Mouse (Mus musculus) stomach, embryonic 15.5 days (tissue): ENCODE results near the gene Slc30a9. TPM values are rescaled to one million over a fixed set of nuclear protein-coding genes. Genes with fewer than 3 reads are reported as not detected.
A peak's percentile ranks its signal among the peaks of the same experiment; 100 is the strongest.

Experiments used
- ATAC-seq: fragments of 200-750 bp; cut with Nextera tagmentation; 2 replicates; pipeline ENCODE4 v1.8.0; 2017; ENCODE audit warnings: low read depth, moderate number of reproducible peaks, moderate TSS enrichment; ENCODE audit not compliant: insufficient read depth, low FRiP score
- H3K27ac ChIP-seq: fragments of 300-500 bp; sonication (generic); 2 replicates; pipeline ENCODE4 v1.5.1; 2015; ENCODE audit warnings: mild to moderate bottlenecking, inconsistent platforms
- H3K27me3 ChIP-seq: fragments of 300-500 bp; sonication (generic); replicated peaks from 2 replicates; pipeline ENCODE4 v1.6.1; 2015; ENCODE audit warnings: inconsistent platforms
- H3K36me3 ChIP-seq: fragments of 300-500 bp; sonication (generic); 2 replicates; pipeline ENCODE4 v1.6.1; 2015; ENCODE audit warnings: inconsistent platforms
- H3K4me1 ChIP-seq: fragments of 300-500 bp; sonication (generic); 2 replicates; pipeline ENCODE4 v1.6.1; 2015; ENCODE audit warnings: inconsistent platforms
- H3K4me2 ChIP-seq: fragments of 300-500 bp; sonication (generic); 2 replicates; pipeline ENCODE4 v1.6.1; 2015; ENCODE audit warnings: mild to moderate bottlenecking, inconsistent platforms
- H3K4me3 ChIP-seq: fragments of 300-500 bp; sonication (generic); replicated peaks from 2 replicates; pipeline ENCODE4 v1.5.1; 2015; ENCODE audit warnings: inconsistent platforms
- H3K9ac ChIP-seq: fragments of 300-500 bp; sonication (generic); 2 replicates; pipeline ENCODE4 v1.6.1; 2015; ENCODE audit warnings: inconsistent platforms
- H3K9me3 ChIP-seq: fragments of 300-500 bp; sonication (generic); 2 replicates; pipeline ENCODE4 v1.6.1; 2016; ENCODE audit warnings: inconsistent platforms
- WGBS: fragments of 180-500 bp; shearing (Covaris S2); methylation state at CpG from one replicate; pipeline ENCODE4 v1.1.7; 2015; 5-methylcytosine and 5-hydroxymethylcytosine counted together
- polyA plus RNA-seq: library from polyadenylated mRNA; unstranded; fragments of >200 nt; fragmentation: Nextera tagmentation; extraction: Ambion mirVana; gene quantifications from 2 replicates; pipeline ENCODE4 v1.2.1, GENCODE M21; 2015

Slc30a9 gene
- 88.2 and 91.1 TPM in 2 replicates for polyA plus RNA-seq

- Histone ChIP-seq H3K27ac (peak within 1 kb of the TSS; percentile 81), H3K9ac (peak within 1 kb of the TSS; percentile 95), H3K4me2 (peak within 1 kb of the TSS; percentile 65), H3K4me1 (no peaks in the 10 kb centered on the region), H3K4me3 (peak within 1 kb of the TSS; percentile 97), H3K36me3 (0 out of 2 replicates have a peak, but pooled peaks cover 3% of the 10 kb centered on the region), H3K27me3 (no peaks in the 10 kb centered on the region), H3K9me3 (no peaks in the 10 kb centered on the region)
- ATAC-seq, result peak; percentile 96
- WGBS, result under 1% methylated on average over 79 of the region's 83 CpGs
These were observed at the start of gene Slc30a9 for GRCm38 (mm10) chr5:67306698-67307521. Slc30a9 (plus strand) TSS chr5:67306955.

GRCm38 (mm10) chr5:67258473-67258872, 48.3 kb upstream of the Slc30a9 start:
- WGBS, result 81% methylated on average over 9 of the region's 9 CpGs
- Histone ChIP-seq H3K4me1 (no peaks in the 10 kb centered on the region; the same call in 1 of the 2 replicates), H3K4me2 (no peak overlapping the region), H3K27me3 (no peaks in the 10 kb centered on the region), H3K36me3 (no peaks in the 10 kb centered on the region), H3K4me3 (no peak overlapping the region), H3K27ac (no peak overlapping the region), H3K9ac (no peak overlapping the region), H3K9me3 (no peaks in the 10 kb centered on the region)
- ATAC-seq, result no peak

- no peaks in the 10 kb centered on the region for H3K9me3 ChIP-seq
- peaks cover 9% of the 10 kb centered on the region for H3K36me3 ChIP-seq
- H3K27me3 ChIP-seq, result no peaks in the 10 kb centered on the region
- peak overlapping the region; percentile 58 for H3K4me2 ChIP-seq
- H3K9ac ChIP-seq, result no peak overlapping the region
- H3K4me3 ChIP-seq, result peak overlapping the region; percentile 94
- 0% methylated on average over 9 of the region's 9 CpGs for WGBS
- no peaks in the 10 kb centered on the region; the same call in 1 of the 2 replicates for H3K4me1 ChIP-seq
- H3K27ac ChIP-seq, result peak overlapping the region; percentile 97
- no peak for ATAC-seq
These were observed 46.6 kb upstream of the Slc30a9 start for GRCm38 (mm10) chr5:67260159-67260530.

GRCm38 (mm10) chr5:67260531-67261371, 46.0 kb upstream of the Slc30a9 start, which contains the start of gene Tmem33:
Tmem33 (plus strand) TSS chr5:67260565.
- Histone ChIP-seq H3K9me3 (no peaks in the 10 kb centered on the region), H3K27ac (peak within 1 kb of the TSS; percentile 97), H3K9ac (peak within 1 kb of the TSS; percentile 85), H3K27me3 (no peaks in the 10 kb centered on the region), H3K4me2 (peak within 1 kb of the TSS; percentile 70), H3K4me1 (no peaks in the 10 kb centered on the region; the same call in 1 of the 2 replicates), H3K36me3 (peaks cover 15% of the 10 kb centered on the region), H3K4me3 (peak within 1 kb of the TSS; percentile 94)
- under 1% methylated on average over 67 of the region's 67 CpGs for WGBS
- ATAC-seq, result peak; percentile 90

GRCm38 (mm10) chr5:67262964-67263363, 43.8 kb upstream of the Slc30a9 start:
- no peaks in the 10 kb centered on the region for H3K9me3 ChIP-seq
- peaks cover 26% of the 10 kb centered on the region for H3K36me3 ChIP-seq
- no peak overlapping the region for H3K27ac ChIP-seq
- no peaks in the 10 kb centered on the region for H3K27me3 ChIP-seq
- no peak for ATAC-seq
- no peak overlapping the region for H3K4me2 ChIP-seq
- H3K4me3 ChIP-seq, result no peak overlapping the region
- WGBS, result 89% methylated on average over 7 of the region's 7 CpGs
- no peaks in the 10 kb centered on the region; the same call in 1 of the 2 replicates for H3K4me1 ChIP-seq
- H3K9ac ChIP-seq, result no peak overlapping the region

- no peak for ATAC-seq
- no peaks in the 10 kb centered on the region for H3K27me3 ChIP-seq
- no peak overlapping the region for H3K4me3 ChIP-seq
- H3K4me1 ChIP-seq, result no peaks in the 10 kb centered on the region; the same call in 1 of the 2 replicates
- no peak overlapping the region for H3K27ac ChIP-seq
- no peaks in the 10 kb centered on the region for H3K9me3 ChIP-seq
- WGBS, result 91% methylated on average over 1 of the region's 1 CpGs
- no peak overlapping the region for H3K4me2 ChIP-seq
- peaks cover 34% of the 10 kb centered on the region for H3K36me3 ChIP-seq
- H3K9ac ChIP-seq, result no peak overlapping the region
These were observed 40.6 kb upstream of the Slc30a9 start for GRCm38 (mm10) chr5:67266106-67266505.

- H3K4me2 ChIP-seq, result no peak overlapping the region
- no peak overlapping the region for H3K27ac ChIP-seq
- no peaks in the 10 kb centered on the region for H3K9me3 ChIP-seq
- no peaks in the 10 kb centered on the region for H3K27me3 ChIP-seq
- no peak for ATAC-seq
- WGBS, result 89% methylated on average over 8 of the region's 8 CpGs
- no peak overlapping the region for H3K4me3 ChIP-seq
- H3K9ac ChIP-seq, result no peak overlapping the region
- peaks cover 31% of the 10 kb centered on the region for H3K36me3 ChIP-seq
- H3K4me1 ChIP-seq, result no peaks in the 10 kb centered on the region
These were observed 37.4 kb upstream of the Slc30a9 start for GRCm38 (mm10) chr5:67269309-67269708.

GRCm38 (mm10) chr5:67279407-67279806, 27.3 kb upstream of the Slc30a9 start:
- no peaks in the 10 kb centered on the region for H3K4me1 ChIP-seq
- WGBS, result 93% methylated on average over 9 of the region's 9 CpGs
- no peaks in the 10 kb centered on the region for H3K9me3 ChIP-seq
- peaks cover 7% of the 10 kb centered on the region; the same call in 1 of the 2 replicates for H3K36me3 ChIP-seq
- H3K4me3 ChIP-seq, result no peak overlapping the region
- H3K4me2 ChIP-seq, result no peak overlapping the region
- H3K27ac ChIP-seq, result no peak overlapping the region
- H3K9ac ChIP-seq, result no peak overlapping the region
- H3K27me3 ChIP-seq, result no peaks in the 10 kb centered on the region
- ATAC-seq, result no peak

- Histone ChIP-seq H3K36me3 (peaks cover 11% of the 10 kb centered on the region; the same call in 1 of the 2 replicates), H3K27me3 (no peaks in the 10 kb centered on the region), H3K4me1 (no peaks in the 10 kb centered on the region), H3K9ac (no peak overlapping the region), H3K4me2 (no peak overlapping the region), H3K27ac (no peak overlapping the region), H3K4me3 (no peak overlapping the region), H3K9me3 (no peaks in the 10 kb centered on the region)
- ATAC-seq, result peak; percentile 65; the same call in 1 of the 2 replicates
- WGBS, result 90% methylated on average over 4 of the region's 4 CpGs
These were observed 26.9 kb upstream of the Slc30a9 start for GRCm38 (mm10) chr5:67279840-67280239.

- ATAC-seq, result peak; percentile 86; the same call in 1 of the 2 replicates
- Histone ChIP-seq H3K4me2 (no peak overlapping the region), H3K4me1 (no peaks in the 10 kb centered on the region), H3K27ac (no peak overlapping the region), H3K9me3 (no peaks in the 10 kb centered on the region), H3K36me3 (peaks cover 15% of the 10 kb centered on the region; the same call in 1 of the 2 replicates), H3K27me3 (no peaks in the 10 kb centered on the region), H3K4me3 (no peak overlapping the region), H3K9ac (no peak overlapping the region)
- WGBS, result 89% methylated on average over 4 of the region's 4 CpGs
These were observed 26.4 kb upstream of the Slc30a9 start for GRCm38 (mm10) chr5:67280400-67280799.

GRCm38 (mm10) chr5:67295029-67295428, 11.7 kb upstream of the Slc30a9 start:
- no peak overlapping the region for H3K4me3 ChIP-seq
- no peak overlapping the region for H3K9ac ChIP-seq
- H3K9me3 ChIP-seq, result no peaks in the 10 kb centered on the region
- no peak overlapping the region for H3K4me2 ChIP-seq
- ATAC-seq, result peak; percentile 43; the same call in 1 of the 2 replicates
- H3K27ac ChIP-seq, result no peak overlapping the region
- H3K36me3 ChIP-seq, result no peaks in the 10 kb centered on the region
- no peaks in the 10 kb centered on the region for H3K4me1 ChIP-seq
- 54% methylated on average over 3 of the region's 3 CpGs for WGBS
- no peaks in the 10 kb centered on the region for H3K27me3 ChIP-seq
